Mouse (Mus musculus): ENCODE measurements around the gene Zfp944. TPM values are rescaled to one million over a fixed set of nuclear protein-coding genes. Genes with fewer than 3 reads are reported as not detected.
"Not testable (repeated sequence)": the region's sequence is repeated elsewhere in the genome, so short reads cannot be mapped to it uniquely, and the experiment has no call there.

The Zfp944 gene
- total and polyA plus RNA-seq, 2 experiments from 2014 or later = 5.9 to 7.6 TPM

- WGBS = under 1% methylated on average over 20 of the region's 20 CpGs
- peak; percentile 99 for ATAC-seq (ENCODE audit: low FRiP score)
- peak within 1 kb of the TSS; percentile 42 for H3K4me2 ChIP-seq (ENCODE audit: low read depth, low read length, poor library complexity, severe bottlenecking)
Observed at GRCm38 (mm10) chr17:22314730-22315226, 46.4 kb downstream of the Zfp944 start, which contains the start of gene CT030661.1. CT030661.1 (minus strand) TSS chr17:22314837.

GRCm38 (mm10) chr17:22314219-22314618, 47.0 kb downstream of the Zfp944 start:
- WGBS = 0% methylated on average over 3 of the region's 3 CpGs
- H3K4me3 ChIP-seq (ENCODE audit: low read depth, low read length) = peak overlapping the region; percentile 50
- H3K27me3 ChIP-seq (ENCODE audit: insufficient read depth, low read length); H3K27ac ChIP-seq (ENCODE audit: low read depth, low read length); H3K9me3 ChIP-seq (ENCODE audit: low read length); H3K9ac ChIP-seq (replicated peaks; ENCODE audit: low read length, poor library complexity, severe bottlenecking); H3K36me3 ChIP-seq (ENCODE audit: insufficient read depth, low read length); H3K4me1 ChIP-seq (ENCODE audit: insufficient read depth, low read length); DNase-seq (ENCODE audit: low spot score): not testable (repeated sequence)
- peak; percentile 75 for ATAC-seq (ENCODE audit: low FRiP score)
- H3K4me2 ChIP-seq (ENCODE audit: low read depth, low read length, poor library complexity, severe bottlenecking) = peak overlapping the region; percentile 42

More at GRCm38 (mm10) chr17:22314730-22315226, 46.4 kb downstream of the Zfp944 start, which contains the start of gene CT030661.1:
- not testable (repeated sequence) for H3K4me1 ChIP-seq (ENCODE audit: insufficient read depth, low read length); H3K36me3 ChIP-seq (ENCODE audit: insufficient read depth, low read length); H3K27me3 ChIP-seq (ENCODE audit: insufficient read depth, low read length); H3K9me3 ChIP-seq (ENCODE audit: low read length)
- Histone ChIP-seq H3K27ac (ENCODE audit: low read depth, low read length) (peak within 1 kb of the TSS; percentile 65), H3K4me3 (ENCODE audit: low read depth, low read length) (peak within 1 kb of the TSS; percentile 50), H3K9ac (replicated peaks; ENCODE audit: low read length, poor library complexity, severe bottlenecking) (peak within 1 kb of the TSS; percentile 54; the same call in 1 of the 2 replicates)
- peak; percentile 40; the same call in 1 of the 2 replicates for TF ChIP-seq CTCF (IDR thresholded peaks at IDR 0.05)
- DNase-seq (ENCODE audit: low spot score) = peak; percentile 99

Other genes with a start within 250 kb of the Zfp944 start
- gene Zfp947, start 195.2 kb downstream of the Zfp944 start, total RNA-seq (2014; rRNA removed) = 0.82 and 1.9 TPM in 2 replicates
- gene Zfp947, start 195.2 kb downstream of the Zfp944 start, polyA plus RNA-seq (2015; fragmentation: Nextera tagmentation; extraction: Ambion mirVana) = 1.6 TPM in 2 replicates
- 2.2 and 4.9 TPM in 2 replicates for gene Zfp994, start 135.8 kb downstream of the Zfp944 start, total RNA-seq (2014; rRNA removed)
- 1.7 and 1.8 TPM in 2 replicates for gene Zfp994, start 135.8 kb downstream of the Zfp944 start, polyA plus RNA-seq (2015; fragmentation: Nextera tagmentation; extraction: Ambion mirVana)
- gene CT030661.1, start 46.6 kb downstream of the Zfp944 start, total RNA-seq (2014; rRNA removed) = 6.9 and 8.1 TPM in 2 replicates
- 9.6 and 10.1 TPM in 2 replicates for gene CT030661.1, start 46.6 kb downstream of the Zfp944 start, polyA plus RNA-seq (2015; fragmentation: Nextera tagmentation; extraction: Ambion mirVana)
- gene Zfp758, start 53 bp upstream of the Zfp944 start, total RNA-seq (2014; rRNA removed) = 7.2 and 10.2 TPM in 2 replicates
- gene Zfp758, start 53 bp upstream of the Zfp944 start, polyA plus RNA-seq (2015; fragmentation: Nextera tagmentation; extraction: Ambion mirVana) = 5.8 and 7.7 TPM in 2 replicates
- gene Zfp946, start 62.8 kb upstream of the Zfp944 start, total RNA-seq (2014; rRNA removed) = 12.9 and 16.8 TPM in 2 replicates
- gene Zfp946, start 62.8 kb upstream of the Zfp944 start, polyA plus RNA-seq (2015; fragmentation: Nextera tagmentation; extraction: Ambion mirVana) = 23.6 and 25.8 TPM in 2 replicates
- gene Vmn2r111, start 212.1 kb upstream of the Zfp944 start, total RNA-seq (2014; rRNA removed) = not detected in 2 replicates
- not detected in 2 replicates for gene Vmn2r111, start 212.1 kb upstream of the Zfp944 start, polyA plus RNA-seq (2015; fragmentation: Nextera tagmentation; extraction: Ambion mirVana)
- gene Vmn2r112, start 239.6 kb upstream of the Zfp944 start, total RNA-seq (2014; rRNA removed) = not detected in 2 replicates
- gene Vmn2r112, start 239.6 kb upstream of the Zfp944 start, polyA plus RNA-seq (2015; fragmentation: Nextera tagmentation; extraction: Ambion mirVana) = not detected in 2 replicates

Measured in midbrain, postnatal 0 days (tissue).